Comparison of ENCODE assay signal across 15 mouse cellular contexts in the genomic region with DNA sequence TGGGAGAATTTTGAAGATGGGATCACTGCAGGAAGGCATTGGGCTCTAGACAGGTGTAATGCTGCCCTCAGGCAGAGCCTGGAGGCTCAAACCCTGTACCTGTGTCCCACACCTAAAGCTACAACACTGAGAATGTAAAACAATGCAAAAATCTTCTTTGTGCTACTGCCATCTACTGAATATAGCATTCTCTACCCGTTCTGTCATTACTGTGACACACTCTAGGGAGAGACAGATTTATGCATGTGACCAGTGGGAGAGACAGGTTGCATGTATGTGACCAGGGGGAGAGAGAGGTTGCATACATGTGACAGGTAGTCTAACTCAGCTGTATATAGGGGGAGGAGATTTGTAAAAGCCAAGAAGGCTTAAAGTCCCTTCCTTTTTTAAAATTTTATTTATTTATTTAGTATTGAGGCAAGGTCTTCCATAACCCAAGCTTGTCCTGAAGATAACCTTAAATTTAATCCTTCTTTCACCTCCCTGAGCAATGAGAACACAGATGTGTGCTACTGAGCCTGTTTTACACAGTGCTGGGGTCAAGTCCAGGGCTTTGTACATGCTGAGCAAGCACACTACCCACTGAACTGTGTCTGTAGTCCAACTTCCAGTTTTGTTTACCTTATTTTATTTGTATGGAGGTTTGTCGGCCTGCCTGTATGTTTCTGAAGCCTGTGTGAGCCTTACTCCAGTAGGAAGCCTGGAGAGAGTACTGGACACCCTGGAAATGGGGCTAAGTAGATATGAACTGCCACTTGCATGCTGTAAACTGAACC. TPM values are rescaled to one million over a fixed set of nuclear protein-coding genes. Genes with fewer than 3 reads are reported as not detected.
DNase-seq lines count a peak whose midpoint lies in the region; ATAC-seq and TF ChIP-seq lines count a peak whose summit lies in the region.
"Had no signal": no experiment of that assay in that cellular context is flagged by ENCODE, and none has a peak within 500 bp of the region (broad histone marks: within the 10 kb centered on the region; RNA-seq: fewer than 3 reads in every experiment).

No protein-coding gene starts in this region.

- H3K27me3 ChIP-seq in intestine, embryonic 16.5 days (replicated peaks; ENCODE audit: control insufficient read depth, insufficient read depth, low read length), result no peaks in the 10 kb centered on the region
- no peaks in the 10 kb centered on the region for H3K27me3 ChIP-seq in intestine, embryonic 15.5 days (replicated peaks)
- peaks cover 6% of the 10 kb centered on the region for H3K27me3 ChIP-seq in Patski
- H3K27me3 ChIP-seq in hindbrain, embryonic 15.5 days, result no peaks in the 10 kb centered on the region
- H3K27me3 ChIP-seq: lung, embryonic 15.5 days had no signal

- in situ Hi-C loops in Patski (cut with MboI; ENCODE audit: low pct_unique_long_range_greater_than_20kb), result no loop called here

- 54% methylated on average over 2 of the region's 2 CpGs for WGBS in intestine, embryonic 16.5 days
- 56% methylated on average over 2 of the region's 2 CpGs for whole genome bisulfite sequencing in intestine, embryonic 15.5 days
- 70% methylated on average over 2 of the region's 2 CpGs for WGBS in hindbrain, embryonic 15.5 days

- peaks cover 8% of the 10 kb centered on the region; the same call in 1 of the 2 replicates for H3K9me3 ChIP-seq in intestine, embryonic 16.5 days (ENCODE audit: control insufficient read depth, low read length)
- no peaks in the 10 kb centered on the region for H3K9me3 ChIP-seq in intestine, embryonic 15.5 days
- 0 out of 2 replicates have a peak, but pooled peaks cover 4% of the 10 kb centered on the region for H3K9me3 ChIP-seq in hindbrain, embryonic 15.5 days
- H3K9me3 ChIP-seq: lung, embryonic 15.5 days had no signal

- no peak overlapping the region for H3K4me3 ChIP-seq in intestine, embryonic 16.5 days (ENCODE audit: low read length)
- H3K4me3 ChIP-seq in intestine, embryonic 15.5 days (replicated peaks), result no peak overlapping the region
- H3K4me3 ChIP-seq in hindbrain, embryonic 15.5 days, result no peak overlapping the region
- H3K4me3 ChIP-seq: erythroblast, embryonic 14.5 days; lung, embryonic 15.5 days; megakaryocyte, embryonic 14.5 days had no signal

- DNase-seq in Patski (ENCODE audit: low read depth, low spot score), result no peak
- peak; percentile 30 to 42 for DNase-seq in kidney, postnatal 36 days
- no peak for DNase-seq in lung, adult 18-20 months
- DNase-seq in left cerebral cortex, postnatal 10 days (ENCODE audit: extremely low spot score in 1 of 2, low spot score in 2 of 2), result no peak
- no peak for DNase-seq in frontal cortex, postnatal 25 days (ENCODE audit: low spot score in 2 of 2)
- DNase-seq: cerebellum, postnatal 25 days; gastrocnemius, postnatal 10 days had no signal

- 0 out of 2 replicates have a peak, but pooled peaks cover 3% of the 10 kb centered on the region for H3K4me1 ChIP-seq in intestine, embryonic 16.5 days (ENCODE audit: control insufficient read depth, insufficient read depth, low read length)
- no peaks in the 10 kb centered on the region for H3K4me1 ChIP-seq in intestine, embryonic 15.5 days (replicated peaks)
- H3K4me1 ChIP-seq in hindbrain, embryonic 15.5 days (replicated peaks), result peaks cover 12% of the 10 kb centered on the region
- H3K4me1 ChIP-seq: lung, embryonic 15.5 days; megakaryocyte, embryonic 14.5 days had no signal

- TF ChIP-seq CTCF in Patski (IDR thresholded peaks at IDR 0.05), result peak; percentile 11

- POLR2A ChIA-PET in Patski (lab: Charles Lee), result no interaction called here

- ATAC-seq in intestine, embryonic 16.5 days, result no peak
- no peak for ATAC-seq in intestine, embryonic 15.5 days
- ATAC-seq in Patski, result no peak
- peak; percentile 51; the same call in 1 of the 2 replicates for ATAC-seq in hindbrain, embryonic 15.5 days (ENCODE audit: low FRiP score, low read depth)

- intact Hi-C loops in left cerebral cortex, postnatal 10 days (cut with DNase I), result no loop called here

- H3K36me3 ChIP-seq in intestine, embryonic 16.5 days (ENCODE audit: control insufficient read depth, insufficient read depth, low read length), result no peaks in the 10 kb centered on the region
- no peaks in the 10 kb centered on the region for H3K36me3 ChIP-seq in intestine, embryonic 15.5 days
- no peaks in the 10 kb centered on the region for H3K36me3 ChIP-seq in hindbrain, embryonic 15.5 days
- H3K36me3 ChIP-seq: lung, embryonic 15.5 days had no signal

- H3K27ac ChIP-seq in intestine, embryonic 16.5 days (ENCODE audit: low read length), result no peak overlapping the region
- no peak overlapping the region for H3K27ac ChIP-seq in intestine, embryonic 15.5 days
- peak overlapping the region; percentile 64; the same call in 1 of the 2 replicates for H3K27ac ChIP-seq in hindbrain, embryonic 15.5 days (replicated peaks)
- H3K27ac ChIP-seq: lung, embryonic 15.5 days had no signal

- no peak overlapping the region for H3K4me2 ChIP-seq in intestine, embryonic 16.5 days (ENCODE audit: low read depth, low read length)
- H3K4me2 ChIP-seq in intestine, embryonic 15.5 days (replicated peaks), result no peak overlapping the region
- 0 out of 2 replicates have a peak overlapping the region, but pooled peaks have one; percentile 10 for H3K4me2 ChIP-seq in hindbrain, embryonic 15.5 days
- H3K4me2 ChIP-seq: lung, embryonic 15.5 days had no signal

- CTCF ChIA-PET in Patski (lab: Charles Lee), result interaction anchor here (1.3 kb wide), 2 partner anchors 10 to 23 kb away, joined by 3 to 6 read pairs; no protein-coding TSS in a partner anchor

- H3K9ac ChIP-seq in intestine, embryonic 16.5 days (ENCODE audit: low read depth, low read length), result peak overlapping the region; percentile 10; the same call in 1 of the 2 replicates
- H3K9ac ChIP-seq in intestine, embryonic 15.5 days, result no peak overlapping the region
- H3K9ac ChIP-seq in hindbrain, embryonic 15.5 days, result no peak overlapping the region
- H3K9ac ChIP-seq: lung, embryonic 15.5 days had no signal

RNA-seq across cellular contexts. Expression of a gene that starts 28.0 kb away (rescaled TPM):
- polyA plus RNA-seq in intestine, embryonic 16.5 days (2015; fragmentation: Nextera tagmentation; extraction: Ambion mirVana), result 0.04 TPM in 1 of 2 replicates, not detected in the other
- polyA plus RNA-seq in intestine, embryonic 15.5 days (2015; fragmentation: Nextera tagmentation; extraction: Ambion mirVana), result 0.04 TPM in 1 of 2 replicates, not detected in the other
- polyA plus RNA-seq in Patski (2021), result not detected
- polyA plus RNA-seq in hindbrain, embryonic 15.5 days (2015; fragmentation: Nextera tagmentation; extraction: Ambion mirVana), result 0.29 and 0.52 TPM in 2 replicates
- total RNA-seq in left cerebral cortex, postnatal 10 days (2021), result under 1 TPM; 0.43 to 0.47 TPM
- total RNA-seq: neutrophil, adult 5-6 weeks had no signal
- polyA plus RNA-seq: erythroblast, embryonic 14.5 days; heart, embryonic 16.5 days; lung, embryonic 15.5 days had no signal

RNA-seq across cellular contexts. Expression of a gene that starts 41.4 kb away (rescaled TPM):
- 34.0 and 36.7 TPM in 2 replicates for polyA plus RNA-seq in intestine, embryonic 16.5 days (2015; fragmentation: Nextera tagmentation; extraction: Ambion mirVana)
- 38.2 and 41.6 TPM in 2 replicates for polyA plus RNA-seq in intestine, embryonic 15.5 days (2015; fragmentation: Nextera tagmentation; extraction: Ambion mirVana)
- polyA plus RNA-seq in Patski (2021), result 38.7 TPM
- 64.3 and 65.4 TPM in 2 replicates for polyA plus RNA-seq in hindbrain, embryonic 15.5 days (2015; fragmentation: Nextera tagmentation; extraction: Ambion mirVana)
- total RNA-seq in left cerebral cortex, postnatal 10 days (2021), result 10 to 100 TPM; 75.7 to 85.8 TPM

Comparison
In these comparisons a context has a peak if more than half of its experiments do, and no peak if none do; other contexts are left out.
1. DNase-seq: peak in kidney, postnatal 36 days (2 of 2); none in Patski (single experiment), lung, adult 18-20 months (0 of 2), left cerebral cortex, postnatal 10 days (0 of 2) and frontal cortex, postnatal 25 days (0 of 2).